Comparison of ENCODE assay signal across 15 mouse cellular contexts in genomic region chr1:124635246-124635768, GRCm38 (mm10).
"Had no signal": no experiment of that assay in that cellular context is flagged by ENCODE, and none has a peak within 500 bp of the region (broad histone marks: within the 10 kb centered on the region; RNA-seq: fewer than 3 reads in every experiment).

No protein-coding gene starts in this region.

- DNase-seq: retina, postnatal 1 day; right cerebral cortex, adult 18-20 months; right cerebral cortex, postnatal 14 days; right cerebral cortex, postnatal 25 days; right cerebral cortex, postnatal 4 days; spleen, adult 18-20 months; thymus, adult 18-20 months; thymus, adult 2 months; thymus, postnatal 14 days; thymus, postnatal 25 days; thymus, postnatal 36 days; thymus, postnatal 4 days had no signal

- H3K36me3 ChIP-seq: neural tube, embryonic 15.5 days; stomach, embryonic 15.5 days had no signal

- H3K4me3 ChIP-seq: neural tube, embryonic 15.5 days; stomach, embryonic 15.5 days had no signal

- H3K9me3 ChIP-seq: neural tube, embryonic 15.5 days; stomach, embryonic 15.5 days had no signal

- H3K27ac ChIP-seq: neural tube, embryonic 15.5 days; stomach, embryonic 15.5 days; stomach, postnatal 0 days had no signal

- H3K4me2 ChIP-seq: neural tube, embryonic 15.5 days; stomach, embryonic 15.5 days had no signal

- H3K4me1 ChIP-seq: neural tube, embryonic 15.5 days; stomach, embryonic 15.5 days had no signal

- H3K9ac ChIP-seq: neural tube, embryonic 15.5 days; stomach, embryonic 15.5 days had no signal

- H3K27me3 ChIP-seq: neural tube, embryonic 15.5 days; stomach, embryonic 15.5 days had no signal
